Mouse (Mus musculus): Measurements from ENCODE around the gene Dlx6.

GRCm38 (mm10) chr6:6819134-6819533 lies 44.0 kb upstream of the Dlx6 start:
- no peak for TF ChIP-seq MYOD1 (IDR thresholded peaks at IDR 0.05; ENCODE audit: control insufficient read depth, insufficient read length, low read depth)
- no peak for TF ChIP-seq CTCF (IDR thresholded peaks at IDR 0.05; ENCODE audit: control insufficient read depth, insufficient read depth, insufficient read length)
- no peak for TF ChIP-seq MAX (IDR thresholded peaks at IDR 0.05)
- TF ChIP-seq USF1 (IDR thresholded peaks at IDR 0.05; ENCODE audit: low read depth): no peak
